In the genomic region with DNA sequence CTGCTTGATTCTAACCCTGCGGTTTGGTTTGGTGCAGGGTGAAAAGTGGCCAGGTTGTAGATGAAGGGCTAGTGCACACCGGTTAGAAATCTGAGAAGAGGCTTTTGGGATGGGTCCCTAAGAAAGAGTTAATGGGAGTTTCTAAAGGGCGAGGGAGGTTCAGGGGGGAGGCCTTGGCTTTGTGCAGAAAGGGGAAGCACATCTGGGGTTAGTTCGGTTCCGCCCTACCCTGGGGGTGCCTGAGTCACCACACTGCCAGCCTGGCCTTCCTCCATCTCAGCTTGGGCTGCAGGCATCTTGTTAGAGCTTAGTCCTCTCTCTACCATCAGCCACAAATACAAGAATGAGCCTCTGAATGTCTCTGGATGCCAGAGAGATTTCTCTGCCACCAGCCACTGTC, we compare ENCODE assay signal across 12 mouse cellular contexts. TPM values are rescaled to one million over a fixed set of nuclear protein-coding genes. Genes with fewer than 3 reads are reported as not detected.
DNase-seq lines count a peak whose midpoint lies in the region; ATAC-seq and TF ChIP-seq lines count a peak whose summit lies in the region.
"Had no signal": no experiment of that assay in that cellular context is flagged by ENCODE, and none has a peak within 500 bp of the region (broad histone marks: within the 10 kb centered on the region; RNA-seq: fewer than 3 reads in every experiment).

No protein-coding gene starts in this region.

- 50% methylated on average over 5 of the region's 5 CpGs for WGBS in heart, embryonic 15.5 days
- 58% methylated on average over 5 of the region's 5 CpGs for WGBS in heart, embryonic 10.5 days
- WGBS in bone marrow, adult 2 months, result 10% methylated on average over 5 of the region's 5 CpGs
- WGBS in kidney, embryonic 15.5 days, result 59% methylated on average over 5 of the region's 5 CpGs
- 60% methylated on average over 5 of the region's 5 CpGs for WGBS in midbrain, embryonic 11.5 days

- peak overlapping the region; percentile 27 for H3ac ChIP-seq in C2C12 (ENCODE audit: control insufficient read depth, insufficient read length, low read depth)

- no peak for TF ChIP-seq CTCF in C2C12 (IDR thresholded peaks at IDR 0.05; ENCODE audit: control insufficient read depth, insufficient read depth, insufficient read length)
- no peak for TF ChIP-seq CTCF in bone marrow, adult 2 months (IDR thresholded peaks at IDR 0.05; ENCODE audit: control insufficient read depth, insufficient read depth, low read length)

- peak overlapping the region; percentile 31; the same call in 1 of the 2 replicates for H3K27ac ChIP-seq in heart, embryonic 15.5 days
- no peak overlapping the region for H3K27ac ChIP-seq in heart, embryonic 10.5 days
- H3K27ac ChIP-seq in bone marrow, adult 2 months (ENCODE audit: control insufficient read depth, insufficient read depth, low read depth, low read length, poor library complexity), result peak overlapping the region; percentile 32
- no peak overlapping the region; the same call in 1 of the 2 replicates for H3K27ac ChIP-seq in kidney, embryonic 15.5 days
- no peak overlapping the region for H3K27ac ChIP-seq in midbrain, embryonic 11.5 days (ENCODE audit: low read depth, low read length)

- no peak overlapping the region for H3K4me2 ChIP-seq in heart, embryonic 15.5 days
- no peak overlapping the region for H3K4me2 ChIP-seq in kidney, embryonic 15.5 days
- no peak overlapping the region for H3K4me2 ChIP-seq in midbrain, embryonic 11.5 days

- H3K4me3 ChIP-seq in heart, embryonic 15.5 days, result no peak overlapping the region
- H3K4me3 ChIP-seq in heart, embryonic 10.5 days, result no peak overlapping the region
- H3K4me3 ChIP-seq in C2C12 (ENCODE audit: insufficient read depth, poor library complexity, severe bottlenecking), result no peak overlapping the region
- H3K4me3 ChIP-seq in bone marrow, adult 2 months (replicated peaks; ENCODE audit: control insufficient read depth, low read depth, low read length), result no peak overlapping the region
- no peak overlapping the region for H3K4me3 ChIP-seq in kidney, embryonic 15.5 days (replicated peaks)
- no peak overlapping the region for H3K4me3 ChIP-seq in midbrain, embryonic 11.5 days (ENCODE audit: low read depth, low read length)
- H3K4me3 ChIP-seq: heart, adult 2 months had no signal

- H3K79me3 ChIP-seq in C2C12 (ENCODE audit: low read depth), result peaks cover 36% of the 10 kb centered on the region

- no peak; the same call in 1 of the 2 replicates for TF ChIP-seq POLR2A in bone marrow, adult 2 months (IDR thresholded peaks at IDR 0.05; ENCODE audit: borderline replicate concordance, control insufficient read depth, low read depth, low read length)

- H3K79me2 ChIP-seq in C2C12 (ENCODE audit: control insufficient read depth, insufficient read depth), result peaks cover 70% of the 10 kb centered on the region

- H3K9me3 ChIP-seq in heart, embryonic 15.5 days (replicated peaks), result no peaks in the 10 kb centered on the region
- no peaks in the 10 kb centered on the region for H3K9me3 ChIP-seq in heart, embryonic 10.5 days
- no peaks in the 10 kb centered on the region for H3K9me3 ChIP-seq in kidney, embryonic 15.5 days (replicated peaks)
- H3K9me3 ChIP-seq in midbrain, embryonic 11.5 days (ENCODE audit: control insufficient read depth, low read length), result no peaks in the 10 kb centered on the region

- H3K27me3 ChIP-seq in heart, embryonic 15.5 days, result no peaks in the 10 kb centered on the region
- H3K27me3 ChIP-seq in heart, embryonic 10.5 days (ENCODE audit: insufficient read depth, poor library complexity, severe bottlenecking), result no peaks in the 10 kb centered on the region
- no peaks in the 10 kb centered on the region for H3K27me3 ChIP-seq in C2C12 (ENCODE audit: control insufficient read depth, insufficient read depth, insufficient read length)
- no peaks in the 10 kb centered on the region for H3K27me3 ChIP-seq in kidney, embryonic 15.5 days
- no peaks in the 10 kb centered on the region for H3K27me3 ChIP-seq in midbrain, embryonic 11.5 days (ENCODE audit: control insufficient read depth, insufficient read depth, low read length)

- H3K9ac ChIP-seq in heart, embryonic 15.5 days, result no peak overlapping the region
- no peak overlapping the region for H3K9ac ChIP-seq in kidney, embryonic 15.5 days
- no peak overlapping the region for H3K9ac ChIP-seq in midbrain, embryonic 11.5 days (ENCODE audit: low read length)

- ATAC-seq in heart, embryonic 15.5 days (replicated peaks; ENCODE audit: insufficient number of reproducible peaks, insufficient read depth, low FRiP score, low read depth), result no peak
- ATAC-seq in megakaryocyte, adult 5-6 weeks (ENCODE audit: poor library complexity, severe bottlenecking), result peak; percentile 47
- no peak for ATAC-seq in kidney, embryonic 15.5 days (replicated peaks; ENCODE audit: low FRiP score)
- ATAC-seq in midbrain, embryonic 11.5 days (ENCODE audit: low FRiP score), result no peak

- H3K4me1 ChIP-seq in heart, embryonic 15.5 days (replicated peaks), result peaks cover 62% of the 10 kb centered on the region
- H3K4me1 ChIP-seq in heart, embryonic 10.5 days, result peaks cover 54% of the 10 kb centered on the region
- H3K4me1 ChIP-seq in bone marrow, adult 2 months (ENCODE audit: control insufficient read depth, insufficient read depth, low read length), result peaks cover 3% of the 10 kb centered on the region
- peaks cover 36% of the 10 kb centered on the region for H3K4me1 ChIP-seq in kidney, embryonic 15.5 days
- H3K4me1 ChIP-seq in midbrain, embryonic 11.5 days (ENCODE audit: control insufficient read depth, insufficient read depth, low read length), result peaks cover 16% of the 10 kb centered on the region

- H3K36me3 ChIP-seq in heart, embryonic 15.5 days, result peaks cover 46% of the 10 kb centered on the region
- H3K36me3 ChIP-seq in heart, embryonic 10.5 days, result peaks cover 54% of the 10 kb centered on the region
- H3K36me3 ChIP-seq in C2C12 (ENCODE audit: control insufficient read depth, insufficient read depth), result peaks cover 55% of the 10 kb centered on the region
- H3K36me3 ChIP-seq in kidney, embryonic 15.5 days, result peaks cover 54% of the 10 kb centered on the region
- H3K36me3 ChIP-seq in midbrain, embryonic 11.5 days (ENCODE audit: control insufficient read depth, insufficient read depth, low read length), result peaks cover 16% of the 10 kb centered on the region

- no peak for DNase-seq in heart, embryonic 10.5 days (ENCODE audit: low spot score)
- DNase-seq in midbrain, embryonic 11.5 days (ENCODE audit: low spot score, missing footprints), result no peak
- DNase-seq in urinary bladder, adult 18-20 months (ENCODE audit: low spot score in 2 of 2), result no peak
- DNase-seq: embryo, embryonic 11 days; layer of hippocampus, adult 9-11 months; midbrain, embryonic 14.5 days had no signal

RNA-seq across cellular contexts. Expression of gene Ahnak, which starts 8.3 kb away (rescaled TPM):
- polyA plus RNA-seq in heart, embryonic 15.5 days (2015; fragmentation: Nextera tagmentation; extraction: Ambion mirVana), result 31.4 and 38.4 TPM in 2 replicates
- 15.1 and 19.4 TPM in 2 replicates for polyA plus RNA-seq in heart, embryonic 10.5 days (2016; fragmentation: Nextera tagmentation; extraction: Ambion mirVana)
- 86.8 TPM for polyA plus RNA-seq in C2C12 (2012; fragmentation: generic; extraction: Trizol)
- 17.4 and 40.1 TPM in 2 replicates for polyA plus RNA-seq in bone marrow, adult 2 months (2011; ENCODE audit: insufficient read depth, insufficient read length, low replicate concordance, missing spikeins)
- total RNA-seq in megakaryocyte, adult 5-6 weeks (2015), result 372 and 397 TPM in 2 replicates
- 659 and 727 TPM in 2 replicates for total RNA-seq in megakaryocyte, adult 5-6 weeks (2017)
- polyA plus RNA-seq in kidney, embryonic 15.5 days (2015; fragmentation: Nextera tagmentation; extraction: Ambion mirVana), result 17.3 and 18.2 TPM in 2 replicates
- polyA plus RNA-seq in midbrain, embryonic 11.5 days (2014; fragmentation: Nextera tagmentation; extraction: Ambion mirVana), result 5.0 and 6.3 TPM in 2 replicates

RNA-seq across cellular contexts. Expression of gene Eef1g, which starts 13.9 kb away (rescaled TPM):
- 216 and 256 TPM in 2 replicates for polyA plus RNA-seq in heart, embryonic 15.5 days (2015; fragmentation: Nextera tagmentation; extraction: Ambion mirVana)
- polyA plus RNA-seq in heart, embryonic 10.5 days (2016; fragmentation: Nextera tagmentation; extraction: Ambion mirVana), result 378 and 459 TPM in 2 replicates
- 1,028 TPM for polyA plus RNA-seq in C2C12 (2012; fragmentation: generic; extraction: Trizol)
- 129 and 224 TPM in 2 replicates for polyA plus RNA-seq in bone marrow, adult 2 months (2011; ENCODE audit: insufficient read depth, insufficient read length, low replicate concordance, missing spikeins)
- 319 and 343 TPM in 2 replicates for total RNA-seq in megakaryocyte, adult 5-6 weeks (2015)
- 206 and 209 TPM in 2 replicates for total RNA-seq in megakaryocyte, adult 5-6 weeks (2017)
- polyA plus RNA-seq in kidney, embryonic 15.5 days (2015; fragmentation: Nextera tagmentation; extraction: Ambion mirVana), result 467 and 476 TPM in 2 replicates
- polyA plus RNA-seq in midbrain, embryonic 11.5 days (2014; fragmentation: Nextera tagmentation; extraction: Ambion mirVana), result 435 and 439 TPM in 2 replicates

RNA-seq across cellular contexts. Expression of gene Tut1, which starts 27.1 kb away (rescaled TPM):
- polyA plus RNA-seq in heart, embryonic 15.5 days (2015; fragmentation: Nextera tagmentation; extraction: Ambion mirVana), result 13.7 and 19.4 TPM in 2 replicates
- polyA plus RNA-seq in heart, embryonic 10.5 days (2016; fragmentation: Nextera tagmentation; extraction: Ambion mirVana), result 25.7 and 32.8 TPM in 2 replicates
- polyA plus RNA-seq in C2C12 (2012; fragmentation: generic; extraction: Trizol), result 24.2 TPM
- 10.7 and 19.1 TPM in 2 replicates for polyA plus RNA-seq in bone marrow, adult 2 months (2011; ENCODE audit: insufficient read depth, insufficient read length, low replicate concordance, missing spikeins)
- total RNA-seq in megakaryocyte, adult 5-6 weeks (2015), result 1.7 and 2.9 TPM in 2 replicates
- 8.8 and 9.9 TPM in 2 replicates for total RNA-seq in megakaryocyte, adult 5-6 weeks (2017)
- polyA plus RNA-seq in kidney, embryonic 15.5 days (2015; fragmentation: Nextera tagmentation; extraction: Ambion mirVana), result 32.9 and 33.5 TPM in 2 replicates
- 23.5 and 28.4 TPM in 2 replicates for polyA plus RNA-seq in midbrain, embryonic 11.5 days (2014; fragmentation: Nextera tagmentation; extraction: Ambion mirVana)

RNA-seq across cellular contexts. Expression of gene Mta2, which starts 39.1 kb away (rescaled TPM):
- 74.2 and 99.5 TPM in 2 replicates for polyA plus RNA-seq in heart, embryonic 15.5 days (2015; fragmentation: Nextera tagmentation; extraction: Ambion mirVana)
- polyA plus RNA-seq in heart, embryonic 10.5 days (2016; fragmentation: Nextera tagmentation; extraction: Ambion mirVana), result 113 and 140 TPM in 2 replicates
- 109 TPM for polyA plus RNA-seq in C2C12 (2012; fragmentation: generic; extraction: Trizol)
- 67.4 and 91.6 TPM in 2 replicates for polyA plus RNA-seq in bone marrow, adult 2 months (2011; ENCODE audit: insufficient read depth, insufficient read length, low replicate concordance, missing spikeins)
- 47.3 and 53.3 TPM in 2 replicates for total RNA-seq in megakaryocyte, adult 5-6 weeks (2015)
- 98.8 and 106 TPM in 2 replicates for total RNA-seq in megakaryocyte, adult 5-6 weeks (2017)
- polyA plus RNA-seq in kidney, embryonic 15.5 days (2015; fragmentation: Nextera tagmentation; extraction: Ambion mirVana), result 166 and 168 TPM in 2 replicates
- polyA plus RNA-seq in midbrain, embryonic 11.5 days (2014; fragmentation: Nextera tagmentation; extraction: Ambion mirVana), result 50.9 and 56.0 TPM in 2 replicates

RNA-seq across cellular contexts. Expression of gene Eml3, which starts 51.4 kb away (rescaled TPM):
- polyA plus RNA-seq in heart, embryonic 15.5 days (2015; fragmentation: Nextera tagmentation; extraction: Ambion mirVana), result 12.7 and 21.9 TPM in 2 replicates
- 17.4 and 24.4 TPM in 2 replicates for polyA plus RNA-seq in heart, embryonic 10.5 days (2016; fragmentation: Nextera tagmentation; extraction: Ambion mirVana)
- 28.7 TPM for polyA plus RNA-seq in C2C12 (2012; fragmentation: generic; extraction: Trizol)
- 31.1 and 54.7 TPM in 2 replicates for polyA plus RNA-seq in bone marrow, adult 2 months (2011; ENCODE audit: insufficient read depth, insufficient read length, low replicate concordance, missing spikeins)
- 17.1 and 18.0 TPM in 2 replicates for total RNA-seq in megakaryocyte, adult 5-6 weeks (2015)
- 29.3 and 32.0 TPM in 2 replicates for total RNA-seq in megakaryocyte, adult 5-6 weeks (2017)
- polyA plus RNA-seq in kidney, embryonic 15.5 days (2015; fragmentation: Nextera tagmentation; extraction: Ambion mirVana), result 28.7 and 33.5 TPM in 2 replicates
- 5.8 and 8.2 TPM in 2 replicates for polyA plus RNA-seq in midbrain, embryonic 11.5 days (2014; fragmentation: Nextera tagmentation; extraction: Ambion mirVana)

Comparison
In these comparisons a context has a peak if more than half of its experiments do, and no peak if none do; other contexts are left out.
1. H3K27ac ChIP-seq: peak in heart, embryonic 15.5 days (single experiment) and bone marrow, adult 2 months (single experiment); none in heart, embryonic 10.5 days (single experiment), kidney, embryonic 15.5 days (single experiment) and midbrain, embryonic 11.5 days (single experiment).